Mouse (Mus musculus): ENCODE data around the gene Hbq1b.

Hbq1b gene

GRCm38 (mm10) chr11:32302824-32303419 is 16.2 kb downstream of the Hbq1b start:
- no peak for DNase-seq

GRCm38 (mm10) chr11:32303455-32303854 is 16.7 kb downstream of the Hbq1b start:
- DNase-seq: no peak

GRCm38 (mm10) chr11:32307006-32307405 is 20.2 kb downstream of the Hbq1b start:
- DNase-seq: no peak

GRCm38 (mm10) chr11:32309446-32309845 is 22.7 kb downstream of the Hbq1b start:
- DNase-seq: no peak

GRCm38 (mm10) chr11:32309928-32310327 is 23.2 kb downstream of the Hbq1b start:
- no peak for DNase-seq

- no peak for DNase-seq
Observed at GRCm38 (mm10) chr11:32316009-32316408, 29.2 kb downstream of the Hbq1b start.

- no peak for DNase-seq
Observed at GRCm38 (mm10) chr11:32320507-32321195, 33.9 kb downstream of the Hbq1b start.

- peak; percentile 62 for DNase-seq
Observed at GRCm38 (mm10) chr11:32321196-32321565, 34.4 kb downstream of the Hbq1b start.

GRCm38 (mm10) chr11:32324609-32325008 is 37.8 kb downstream of the Hbq1b start:
- peak; percentile 82 for DNase-seq

GRCm38 (mm10) chr11:32331075-32331474 is 44.3 kb downstream of the Hbq1b start:
- no peak for DNase-seq

- no peak for DNase-seq
Observed at GRCm38 (mm10) chr11:32331861-32332260, 45.1 kb downstream of the Hbq1b start.

- no peak for DNase-seq
Observed at GRCm38 (mm10) chr11:32333235-32333634, 46.5 kb downstream of the Hbq1b start.

- no peak for DNase-seq
Observed at GRCm38 (mm10) chr11:32336435-32336907, 49.7 kb downstream of the Hbq1b start.
